Mouse (Mus musculus) embryonic facial prominence, embryonic 11.5 days (tissue): ENCODE results near the gene Fnbp1l. TPM values are rescaled to one million over a fixed set of nuclear protein-coding genes. Genes with fewer than 3 reads are reported as not detected.
A peak's percentile ranks its signal among the peaks of the same experiment; 100 is the strongest.

Experiments
- ATAC-seq: fragments of 200-750 bp; cut with Nextera tagmentation; replicated peaks from 2 replicates; pipeline ENCODE4 v1.8.0; 2017; ENCODE audit warnings: low read depth; ENCODE audit not compliant: insufficient number of reproducible peaks, low FRiP score, low TSS enrichment
- DNase-seq: peaks from one replicate; pipeline ENCODE4 v3.0.0-alpha.2; 2015; ENCODE audit warnings: low spot score
- H3K27ac ChIP-seq: fragments of 300-500 bp; sonication (generic); replicated peaks from 2 replicates; pipeline ENCODE4 v1.5.1; 2014; ENCODE audit warnings: mild to moderate bottlenecking, low read depth, low read length, control low read depth
- H3K27me3 ChIP-seq: fragments of 300-500 bp; sonication (generic); 2 replicates; pipeline ENCODE4 v1.6.1; 2014; ENCODE audit warnings: mild to moderate bottlenecking, low read length, moderate library complexity, mixed read lengths; ENCODE audit not compliant: control insufficient read depth, insufficient read depth
- H3K36me3 ChIP-seq: fragments of 300-500 bp; sonication (generic); replicated peaks from 2 replicates; pipeline ENCODE4 v1.6.1; 2014; ENCODE audit warnings: low read depth, mild to moderate bottlenecking, low read length, moderate library complexity, mixed read lengths; ENCODE audit not compliant: control insufficient read depth, insufficient read depth
- H3K4me1 ChIP-seq: fragments of 300-500 bp; sonication (generic); 2 replicates; pipeline ENCODE4 v1.6.1; 2014; ENCODE audit warnings: low read length, mixed read lengths; ENCODE audit not compliant: control insufficient read depth, insufficient read depth
- H3K4me2 ChIP-seq: fragments of 300-500 bp; sonication (generic); 2 replicates; pipeline ENCODE4 v1.6.1; 2014; ENCODE audit warnings: low read depth, mild to moderate bottlenecking, control low read depth, low read length, moderate library complexity
- H3K4me3 ChIP-seq: fragments of 300-500 bp; sonication (generic); 2 replicates; pipeline ENCODE4 v1.5.1; 2014; ENCODE audit warnings: low read depth, low read length, control low read depth
- H3K9ac ChIP-seq: fragments of 300-500 bp; sonication (generic); replicated peaks from 2 replicates; pipeline ENCODE4 v1.6.1; 2014; ENCODE audit warnings: mild to moderate bottlenecking, control low read depth, low read length
- H3K9me3 ChIP-seq: fragments of 300-500 bp; sonication (generic); replicated peaks from 2 replicates; pipeline ENCODE4 v1.6.1; 2016; ENCODE audit warnings: mild to moderate bottlenecking, low read length, inconsistent platforms, mixed read lengths; ENCODE audit not compliant: control insufficient read depth
- WGBS: fragments of 180-500 bp; shearing (Covaris S2); extraction: QIAGEN DNeasy Blood & Tissue Kit; methylation state at CpG from one replicate; pipeline ENCODE4 v1.1.7; 2014; 5-methylcytosine and 5-hydroxymethylcytosine counted together
- polyA plus RNA-seq: library from polyadenylated mRNA; unstranded; fragments of >200 nt; fragmentation: Nextera tagmentation; extraction: Ambion mirVana; gene quantifications from 2 replicates; pipeline ENCODE4 v1.2.1, GENCODE M21; 2014

Gene Fnbp1l
- polyA plus RNA-seq, 1 experiment from 2014 or later, result 77.4 TPM

GRCm38 (mm10) chr3:122637280-122637679, 17.8 kb upstream of the Fnbp1l start:
- Histone ChIP-seq H3K27me3 (no peaks in the 10 kb centered on the region), H3K4me2 (no peak overlapping the region), H3K9me3 (no peaks in the 10 kb centered on the region), H3K27ac (no peak overlapping the region), H3K36me3 (no peaks in the 10 kb centered on the region), H3K4me3 (no peak overlapping the region), H3K9ac (no peak overlapping the region), H3K4me1 (no peaks in the 10 kb centered on the region)
- DNase-seq (no peak), ATAC-seq (no peak)
- 84% methylated on average over 1 of the region's 1 CpGs for WGBS

GRCm38 (mm10) chr3:122635246-122635645, 15.7 kb upstream of the Fnbp1l start:
- Histone ChIP-seq H3K27ac (no peak overlapping the region), H3K4me3 (no peak overlapping the region), H3K9me3 (no peaks in the 10 kb centered on the region), H3K9ac (0 out of 2 replicates have a peak overlapping the region, but pooled peaks have one; percentile 11), H3K36me3 (no peaks in the 10 kb centered on the region), H3K27me3 (no peaks in the 10 kb centered on the region), H3K4me2 (no peak overlapping the region), H3K4me1 (no peaks in the 10 kb centered on the region)
- DNase-seq, result no peak
- WGBS, result 10% methylated on average over 12 of the region's 12 CpGs
- ATAC-seq, result no peak

DNA sequence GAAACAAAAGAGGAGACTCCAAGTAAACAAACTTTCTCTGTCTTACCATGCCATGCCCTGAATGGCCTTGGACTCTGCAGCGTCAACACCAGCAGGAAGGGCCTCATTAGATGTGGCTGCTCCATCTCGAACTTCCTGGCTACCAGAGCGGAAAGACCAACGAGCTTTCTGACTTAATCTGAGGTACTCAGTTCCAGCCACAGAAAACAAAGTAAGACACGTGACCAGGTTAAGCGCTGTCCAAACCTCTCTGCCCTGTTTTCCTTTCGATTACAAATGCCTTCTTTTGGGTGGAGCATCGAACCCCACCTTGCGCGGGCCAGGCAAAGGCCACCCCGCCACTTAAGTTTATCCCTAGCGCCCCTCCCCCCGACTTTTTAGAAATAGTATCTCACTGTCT, 10.1 kb upstream of the Fnbp1l start:
- Histone ChIP-seq H3K4me2 (no peak overlapping the region), H3K27ac (no peak overlapping the region), H3K9me3 (no peaks in the 10 kb centered on the region), H3K4me1 (no peaks in the 10 kb centered on the region), H3K4me3 (no peak overlapping the region), H3K36me3 (no peaks in the 10 kb centered on the region), H3K9ac (no peak overlapping the region), H3K27me3 (no peaks in the 10 kb centered on the region)
- ATAC-seq (no peak), DNase-seq (peak; percentile 43)
- 6% methylated on average over 13 of the region's 13 CpGs for WGBS

DNA sequence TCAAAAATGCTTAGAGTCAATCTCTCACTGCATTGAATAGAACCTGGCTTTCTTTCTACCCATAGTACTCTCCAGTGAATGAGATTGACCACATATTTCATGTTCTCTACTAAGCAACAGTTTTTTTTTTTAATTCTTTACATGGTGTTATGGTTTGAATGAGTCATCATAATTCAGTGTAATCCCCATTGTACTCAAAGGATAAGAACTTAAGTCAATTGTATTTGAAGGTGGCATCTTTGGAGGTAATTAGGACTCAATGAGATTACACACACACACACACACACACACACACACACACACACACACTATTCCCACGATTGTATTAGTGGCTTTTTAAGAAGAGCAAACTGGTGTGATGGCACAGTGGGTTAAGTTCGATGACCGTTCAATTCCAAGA, 9.4 kb upstream of the Fnbp1l start:
- no peak overlapping the region for H3K4me3 ChIP-seq
- H3K9me3 ChIP-seq, result no peaks in the 10 kb centered on the region
- no peak overlapping the region for H3K4me2 ChIP-seq
- 78% methylated on average over 3 of the region's 3 CpGs for WGBS
- H3K27me3 ChIP-seq, result no peaks in the 10 kb centered on the region
- H3K4me1 ChIP-seq, result no peaks in the 10 kb centered on the region
- H3K27ac ChIP-seq, result no peak overlapping the region
- DNase-seq, result no peak
- ATAC-seq, result no peak
- H3K9ac ChIP-seq, result no peak overlapping the region
- no peaks in the 10 kb centered on the region for H3K36me3 ChIP-seq

DNA sequence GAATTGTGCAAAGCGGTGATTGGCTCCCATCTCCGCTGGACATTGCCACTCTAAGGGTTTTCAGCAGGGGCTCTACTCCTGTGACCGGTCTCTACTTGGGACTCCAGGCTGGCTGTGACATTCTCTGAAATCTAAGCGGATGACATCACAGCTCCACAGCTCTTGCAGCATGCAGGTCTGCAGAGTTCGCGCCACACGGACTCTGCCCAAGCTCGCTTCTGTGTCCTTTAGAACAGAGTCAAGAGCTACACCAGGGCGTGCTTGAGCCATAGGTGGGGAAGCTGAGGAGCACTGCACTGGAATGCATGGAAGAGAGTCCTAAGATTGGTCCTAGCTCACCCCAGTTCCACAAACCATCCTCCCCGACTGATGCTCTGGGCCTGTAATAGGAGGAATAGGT, 9.0 kb upstream of the Fnbp1l start:
- no peak for ATAC-seq
- 94% methylated on average over 10 of the region's 10 CpGs for WGBS

DNA sequence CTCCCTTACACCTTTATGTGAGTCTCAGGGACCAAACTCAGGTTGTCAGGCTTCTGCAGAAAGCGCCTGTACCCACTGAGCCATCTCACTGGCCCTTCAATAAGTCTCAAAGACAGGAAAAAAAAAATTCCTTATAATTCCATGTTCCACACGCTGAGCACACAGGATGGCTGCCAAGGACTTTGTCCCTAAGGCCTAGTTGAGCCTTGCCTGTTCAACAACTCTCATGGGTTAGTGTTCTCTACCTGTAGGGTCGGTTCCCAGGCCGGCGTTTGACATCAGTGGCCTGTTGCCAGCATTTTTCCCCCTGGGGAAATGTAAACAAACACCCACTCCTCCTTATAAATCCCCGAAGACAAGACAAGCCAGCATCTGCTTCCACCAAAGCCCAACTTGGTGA, 8.3 kb upstream of the Fnbp1l start:
- WGBS, result 84% methylated on average over 6 of the region's 6 CpGs
- Histone ChIP-seq H3K9ac (no peak overlapping the region), H3K27me3 (no peaks in the 10 kb centered on the region), H3K4me3 (no peak overlapping the region), H3K27ac (no peak overlapping the region), H3K9me3 (no peaks in the 10 kb centered on the region), H3K4me1 (no peaks in the 10 kb centered on the region), H3K36me3 (no peaks in the 10 kb centered on the region), H3K4me2 (no peak overlapping the region)
- DNase-seq (no peak), ATAC-seq (no peak)

More for the DNA sequence above, 9.0 kb upstream of the Fnbp1l start:
- Histone ChIP-seq H3K9me3 (no peaks in the 10 kb centered on the region), H3K9ac (no peak overlapping the region), H3K4me2 (no peak overlapping the region), H3K36me3 (no peaks in the 10 kb centered on the region), H3K27ac (no peak overlapping the region), H3K4me1 (no peaks in the 10 kb centered on the region), H3K27me3 (no peaks in the 10 kb centered on the region), H3K4me3 (no peak overlapping the region)
- no peak for DNase-seq

- no peaks in the 10 kb centered on the region for H3K36me3 ChIP-seq
- no peaks in the 10 kb centered on the region; the same call in 1 of the 2 replicates for H3K4me1 ChIP-seq
- no peak for ATAC-seq
- H3K27me3 ChIP-seq, result no peaks in the 10 kb centered on the region
- H3K9me3 ChIP-seq, result no peaks in the 10 kb centered on the region
- WGBS, result 80% methylated on average over 6 of the region's 6 CpGs
- DNase-seq, result no peak
- H3K9ac ChIP-seq, result no peak overlapping the region
- no peak overlapping the region for H3K4me3 ChIP-seq
- no peak overlapping the region for H3K4me2 ChIP-seq
- H3K27ac ChIP-seq, result no peak overlapping the region
Observed at GRCm38 (mm10) chr3:122624591-122624990, 5.1 kb upstream of the Fnbp1l start.

DNA sequence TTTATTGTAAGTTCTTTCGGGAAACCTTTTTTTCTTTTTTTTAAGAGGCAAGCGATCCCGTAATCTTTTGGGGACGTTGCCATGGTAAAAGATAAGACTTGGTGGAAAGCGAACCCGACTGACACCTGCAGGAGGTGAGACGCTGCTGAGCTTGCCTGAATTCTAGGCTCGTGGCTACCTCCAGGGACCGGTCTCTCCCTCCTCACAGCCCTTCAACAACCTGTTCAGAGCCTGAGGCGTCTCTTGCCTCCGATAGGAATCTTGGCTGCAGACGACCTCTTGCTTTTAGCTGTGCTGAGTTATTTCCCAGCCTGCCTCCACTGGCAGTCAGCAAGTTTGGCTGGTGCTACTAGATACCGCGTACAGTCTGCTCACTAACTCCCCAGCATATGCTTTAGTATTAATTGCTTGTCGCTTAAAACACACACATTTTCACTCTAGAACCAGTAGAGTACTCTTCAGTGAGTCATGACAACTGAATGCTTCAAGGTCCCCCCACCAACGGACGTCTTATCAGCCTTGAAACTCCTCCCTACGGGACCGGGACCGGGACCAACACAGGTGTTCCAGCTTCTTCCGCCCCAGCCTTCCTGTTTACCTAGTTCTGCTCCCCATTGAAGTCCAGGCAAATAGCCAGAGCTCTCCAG, 893 bp upstream of the Fnbp1l start:
- H3K36me3 ChIP-seq, result no peaks in the 10 kb centered on the region
- H3K4me1 ChIP-seq, result peaks cover 4% of the 10 kb centered on the region; the same call in 1 of the 2 replicates
- ATAC-seq (0 out of 2 replicates have a peak, but pooled peaks have one; percentile 10), DNase-seq (peak; percentile 66)
- no peak overlapping the region for H3K27ac ChIP-seq
- peak overlapping the region; percentile 99 for H3K4me3 ChIP-seq
- peak overlapping the region; percentile 50 for H3K4me2 ChIP-seq
- H3K27me3 ChIP-seq, result no peaks in the 10 kb centered on the region
- H3K9me3 ChIP-seq, result no peaks in the 10 kb centered on the region
- H3K9ac ChIP-seq, result peak overlapping the region; percentile 100
- under 1% methylated on average over 21 of the region's 21 CpGs for WGBS
